Mouse (Mus musculus) urinary bladder, postnatal 4 days (tissue): Measurements from ENCODE around the gene Gm20830.
"Not testable (repeated sequence)": the region's sequence is repeated elsewhere in the genome, so short reads cannot be mapped to it uniquely, and the experiment has no call there.

Experiments
- DNase-seq, 2 experiments: peaks; one replicate each; pipeline ENCODE4 v3.0.0; 2021 to 2022; ENCODE audit warnings: low spot score in 2 of 2

The Gm20830 gene

GRCm38 (mm10) chrY:6918182-6918581, at the start of gene Gm20830:
Gene Gm20830 (minus strand): TSS chrY:6918282.
- not testable (repeated sequence) for DNase-seq
